Mouse (Mus musculus): ENCODE measurements around the gene Prcp. TPM values are rescaled to one million over a fixed set of nuclear protein-coding genes. Genes with fewer than 3 reads are reported as not detected.
"Not testable (repeated sequence)": the region's sequence is repeated elsewhere in the genome, so short reads cannot be mapped to it uniquely, and the experiment has no call there.

Gene Prcp
- total RNA-seq, 2 experiments from 2014 or later, result 4.2 to 4.7 TPM

DNA sequence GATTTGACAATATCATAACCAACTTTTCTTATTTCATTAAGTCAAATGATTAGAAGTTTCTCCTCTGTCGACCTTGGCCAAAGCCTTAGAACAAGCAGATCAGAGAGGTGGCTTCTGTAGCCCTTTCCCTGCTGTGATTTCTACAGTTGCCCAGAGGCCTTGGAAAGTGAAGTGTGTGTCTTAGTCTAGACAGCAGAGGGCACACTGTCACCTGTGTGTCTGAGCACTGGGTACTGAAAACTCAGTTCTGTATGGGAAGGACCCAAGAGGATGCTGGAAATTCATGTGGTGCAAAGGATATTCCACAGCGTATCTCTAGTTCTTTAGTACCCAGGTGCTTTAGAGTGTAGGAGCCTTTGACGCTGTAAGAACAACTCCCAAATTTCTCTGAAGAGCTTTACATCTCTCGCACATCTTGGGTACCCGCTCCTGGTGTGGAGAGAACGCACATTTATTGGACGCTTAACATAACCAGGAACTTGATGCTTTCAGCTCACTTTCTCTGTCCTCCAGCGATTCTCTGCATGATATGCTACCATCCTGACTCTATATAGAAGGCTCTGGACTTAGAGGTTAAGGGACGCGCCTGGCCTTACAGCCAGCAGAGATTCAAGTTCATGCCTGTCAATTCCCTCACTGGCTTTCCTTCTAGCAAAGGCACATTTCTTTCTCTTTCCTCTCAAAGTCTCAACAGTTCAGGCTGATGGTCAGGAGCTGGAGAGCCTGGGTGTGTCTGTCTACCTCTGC, 93.3 kb downstream of the Prcp start:
- intact Hi-C loops (cut with DNase I), result loop anchor here (5.0 kb wide), 2 partner anchors 60 to 130 kb away; no protein-coding TSS in a partner anchor
- no peak for DNase-seq

DNA sequence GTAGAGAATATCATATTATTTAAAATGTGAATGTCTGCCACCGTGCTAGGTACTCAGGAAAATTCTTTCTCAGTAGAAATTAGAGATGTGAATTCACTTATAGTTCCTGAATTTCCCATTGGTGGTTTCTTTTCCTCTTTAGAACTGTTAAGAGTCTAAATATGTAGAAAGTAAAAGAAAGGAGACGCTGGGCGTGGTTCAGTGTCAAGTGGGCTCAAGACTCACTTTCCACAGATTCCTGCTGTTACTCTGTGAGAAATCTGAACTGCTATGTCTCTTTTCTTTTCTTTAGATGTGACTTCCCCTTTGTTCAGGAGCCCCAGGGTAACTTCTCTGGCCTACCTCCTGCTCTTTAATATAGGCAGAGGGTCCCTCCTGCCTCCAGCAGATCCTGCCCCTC, 103.2 kb downstream of the Prcp start:
- intact Hi-C loops (cut with DNase I), result no loop called here
- DNase-seq, result no peak

DNA sequence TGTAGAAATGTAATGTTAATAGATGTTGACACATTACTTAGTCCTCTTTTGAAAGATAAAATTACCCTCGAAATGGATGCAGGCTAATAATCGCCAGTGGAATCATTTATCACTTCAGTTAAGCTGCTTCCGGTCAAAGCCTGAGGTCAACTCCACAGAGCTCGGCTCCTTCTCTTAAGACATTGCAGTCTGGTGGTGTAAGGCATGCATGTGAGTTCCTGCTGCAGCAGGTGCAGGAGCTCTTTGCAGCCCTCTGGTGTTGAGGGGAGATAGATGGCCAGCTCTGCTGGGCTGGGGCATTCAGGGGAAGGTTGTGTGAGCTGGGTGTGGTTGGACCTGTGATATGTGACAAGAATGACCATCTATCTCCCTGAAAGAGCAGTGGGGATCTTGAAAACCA, 104.0 kb downstream of the Prcp start:
- no peak for DNase-seq
- intact Hi-C loops (cut with DNase I), result no loop called here

DNA sequence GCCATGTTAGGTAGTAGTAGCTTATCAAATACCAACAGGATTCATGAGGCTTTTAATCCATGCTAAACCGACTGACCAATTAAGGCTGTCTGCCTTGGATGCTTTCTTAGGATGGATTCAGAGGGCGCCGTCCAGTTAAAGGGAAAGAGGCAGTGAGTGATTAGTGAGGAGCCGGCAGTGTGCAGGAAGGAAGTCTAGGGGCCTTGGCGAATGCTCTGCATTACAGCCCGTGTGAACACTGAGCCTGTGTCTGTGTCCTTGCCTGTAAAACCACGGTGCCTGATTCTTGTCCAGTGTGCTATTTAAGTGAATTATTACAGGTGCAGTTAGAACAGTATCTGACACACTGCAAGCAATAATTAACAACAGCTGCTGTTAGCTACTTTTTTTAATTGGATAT, 104.5 kb downstream of the Prcp start:
- intact Hi-C loops (cut with DNase I); DNase-seq: not testable (repeated sequence)

DNA sequence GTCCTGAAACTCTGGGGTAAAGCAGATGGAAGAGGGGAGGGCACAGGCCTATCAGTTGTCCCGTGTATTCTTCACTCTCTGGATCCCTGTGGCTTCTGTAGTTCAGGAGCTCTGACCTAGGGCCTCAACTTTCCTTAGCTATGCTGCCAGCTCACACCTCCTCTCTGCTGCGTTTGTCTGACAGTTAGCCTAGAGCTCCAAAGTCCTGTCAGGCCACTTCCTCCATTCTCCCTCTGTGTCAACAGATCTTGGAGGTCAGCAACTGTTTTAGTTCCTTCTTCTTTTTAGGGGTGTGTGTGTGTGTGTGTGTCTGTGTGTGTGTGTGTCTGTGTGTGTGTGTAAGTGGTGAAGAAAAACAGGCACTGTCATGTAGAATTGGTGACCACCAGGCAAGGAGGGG, 106.5 kb downstream of the Prcp start:
- intact Hi-C loops (cut with DNase I), result no loop called here
- no peak for DNase-seq

DNA sequence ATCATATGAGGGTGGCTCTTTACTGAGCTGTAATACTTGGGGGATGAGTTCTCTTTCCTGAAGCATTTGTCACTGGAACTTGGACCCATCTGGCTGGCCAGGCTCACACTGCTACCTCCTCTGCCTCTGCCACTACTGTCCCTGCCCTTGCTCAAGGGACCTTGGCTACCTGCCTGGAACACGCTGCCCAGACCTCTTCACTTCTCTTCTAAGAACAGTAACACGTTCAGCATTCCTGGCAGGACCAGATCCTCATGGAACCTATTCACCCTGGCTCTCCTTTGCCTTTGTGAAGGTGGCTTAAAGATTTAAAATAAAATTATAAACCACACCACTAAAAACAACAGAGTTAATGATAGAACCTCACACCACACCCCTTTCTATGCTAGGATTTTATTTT, 107.6 kb downstream of the Prcp start:
- intact Hi-C loops (cut with DNase I), result no loop called here
- DNase-seq, result no peak

Other genes starting within 250 kb of the Prcp start
- under 1 TPM; 0.31 to 0.69 TPM for gene Ankrd42, start 237.3 kb upstream of the Prcp start, total RNA-seq (2021)
- 10 to 100 TPM; 20.6 to 25.4 TPM for gene Pcf11, start 204.5 kb upstream of the Prcp start, total RNA-seq (2021)
- gene Rab30, start 132.9 kb upstream of the Prcp start, total RNA-seq (2021), result 1 to 10 TPM; 5.7 to 6.6 TPM
- under 1 TPM; 0.12 to 0.18 TPM for gene Ddias, start 223 bp upstream of the Prcp start, total RNA-seq (2021)
- 1 to 10 TPM in 1 of 2 experiments, under 1 TPM in 1; 0.94 to 1.2 TPM for gene Fam181b, start 205.4 kb downstream of the Prcp start, total RNA-seq (2021)

All from gastrocnemius, postnatal 36 days (tissue).